Mouse (Mus musculus): Measurements from ENCODE around the gene 1810049J17Rik. TPM values are rescaled to one million over a fixed set of nuclear protein-coding genes. Genes with fewer than 3 reads are reported as not detected.

Gene 1810049J17Rik
- total RNA-seq, 2 experiments from 2014 or later = 1.8 TPM; not detected in 1

Other genes with a start within 250 kb of the 1810049J17Rik start
- 100 to 1,000 TPM; 180 to 189 TPM for gene Zfr, start 204.1 kb downstream of the 1810049J17Rik start, total RNA-seq (2021)
- gene Mtmr12, start 116.9 kb downstream of the 1810049J17Rik start, total RNA-seq (2021) = 10 to 100 TPM; 27.0 to 27.8 TPM
- 100 to 1,000 TPM; 105 to 114 TPM for gene Golph3, start 449 bp downstream of the 1810049J17Rik start, total RNA-seq (2021)